Mouse (Mus musculus) heart, embryonic 14.5 days (tissue): ENCODE data around the gene Col7a1. TPM values are rescaled to one million over a fixed set of nuclear protein-coding genes. Genes with fewer than 3 reads are reported as not detected.

Experiments
- ATAC-seq: fragments of 200-750 bp; cut with Nextera tagmentation; 2 replicates; pipeline ENCODE4 v1.8.0; 2017; ENCODE audit warnings: low read depth, moderate TSS enrichment; ENCODE audit not compliant: insufficient number of reproducible peaks, insufficient read depth, low FRiP score
- H3K27ac ChIP-seq, 2 experiments: fragments of 200-500 bp in 1 of 2; fragments of 300-500 bp in 1 of 2; sonication (generic) in 1 of 2; replicated peaks in 1 of 2; 2 replicates each; pipeline ENCODE4 v1.5.1; 2012 to 2014; ENCODE audit warnings: low read depth in 2 of 2, low read length in 2 of 2, control low read depth in 1 of 2, mild to moderate bottlenecking in 1 of 2, mixed read lengths in 1 of 2; ENCODE audit not compliant: control insufficient read depth in 1 of 2, insufficient read depth in 1 of 2
- H3K27me3 ChIP-seq: fragments of 300-500 bp; sonication (generic); 2 replicates; pipeline ENCODE4 v1.6.1; 2014; ENCODE audit warnings: mild to moderate bottlenecking, low read length, control low read depth; ENCODE audit not compliant: control insufficient read depth, insufficient read depth
- H3K36me3 ChIP-seq: fragments of 300-500 bp; sonication (generic); 2 replicates; pipeline ENCODE4 v1.6.1; 2014; ENCODE audit warnings: mild to moderate bottlenecking, control low read depth, low read length, mixed read lengths; ENCODE audit not compliant: control insufficient read depth, insufficient read depth
- H3K4me1 ChIP-seq, 2 experiments: fragments of 200-500 bp in 1 of 2; fragments of 300-500 bp in 1 of 2; sonication (generic) in 1 of 2; 2 replicates each; pipeline ENCODE4 v1.6.1; 2012 to 2014; ENCODE audit warnings: low read length in 2 of 2, control low read depth in 1 of 2, mixed read lengths in 1 of 2; ENCODE audit not compliant: control insufficient read depth in 2 of 2, insufficient read depth in 2 of 2
- H3K4me2 ChIP-seq: fragments of 300-500 bp; sonication (generic); 2 replicates; pipeline ENCODE4 v1.6.1; 2014; ENCODE audit warnings: mild to moderate bottlenecking, low read length
- H3K4me3 ChIP-seq, 2 experiments: fragments of 200-500 bp in 1 of 2; fragments of 300-500 bp in 1 of 2; sonication (generic) in 1 of 2; 2 replicates each; pipeline ENCODE4 v1.5.1; 2012 to 2014; ENCODE audit warnings: low read length in 2 of 2, mild to moderate bottlenecking in 2 of 2, control low read depth in 1 of 2, low read depth in 1 of 2, moderate library complexity in 1 of 2; ENCODE audit not compliant: control insufficient read depth in 1 of 2, insufficient read depth in 1 of 2
- H3K9ac ChIP-seq: fragments of 300-500 bp; sonication (generic); 2 replicates; pipeline ENCODE4 v1.6.1; 2014; ENCODE audit warnings: mild to moderate bottlenecking, low read length
- H3K9me3 ChIP-seq: fragments of 300-500 bp; sonication (generic); 2 replicates; pipeline ENCODE4 v1.6.1; 2016; ENCODE audit warnings: low read length, control low read depth; ENCODE audit not compliant: control insufficient read depth
- WGBS: fragments of 180-500 bp; shearing (Covaris S2); extraction: QIAGEN DNeasy Blood & Tissue Kit; methylation state at CpG from one replicate; pipeline ENCODE4 v1.1.7; 2014; 5-methylcytosine and 5-hydroxymethylcytosine counted together
- polyA plus RNA-seq: library from polyadenylated mRNA; unstranded; fragments of >200 nt; fragmentation: Nextera tagmentation; extraction: Ambion mirVana; gene quantifications from 2 replicates; pipeline ENCODE4 v1.2.1, GENCODE M21; 2014

Gene Col7a1
- polyA plus RNA-seq, 1 experiment from 2014 or later = 0.72 TPM

- Histone ChIP-seq H3K4me2 (no peak overlapping the region), H3K4me1 (no peaks in the 10 kb centered on the region), H3K4me3 (no peak overlapping the region), H3K27me3 (no peaks in the 10 kb centered on the region), H3K27ac (no peak overlapping the region), H3K9ac (no peak overlapping the region), H3K9me3 (no peaks in the 10 kb centered on the region), H3K36me3 (no peaks in the 10 kb centered on the region)
- no peak for ATAC-seq
- WGBS = 73% methylated on average over 3 of the region's 3 CpGs
These were observed 10.2 kb downstream of the Col7a1 start for GRCm38 (mm10) chr9:108963577-108963976.

- no peak overlapping the region for H3K4me2 ChIP-seq
- H3K9ac ChIP-seq = no peak overlapping the region
- WGBS = 63% methylated on average over 6 of the region's 6 CpGs
- no peaks in the 10 kb centered on the region for H3K9me3 ChIP-seq
- ATAC-seq = no peak
- H3K4me1 ChIP-seq = no peaks in the 10 kb centered on the region
- no peak overlapping the region for H3K4me3 ChIP-seq
- no peaks in the 10 kb centered on the region for H3K36me3 ChIP-seq
- H3K27ac ChIP-seq = no peak overlapping the region
- no peaks in the 10 kb centered on the region for H3K27me3 ChIP-seq
These were observed 11.0 kb downstream of the Col7a1 start for GRCm38 (mm10) chr9:108964338-108964737.

GRCm38 (mm10) chr9:108970623-108971022, 17.2 kb downstream of the Col7a1 start:
- Histone ChIP-seq H3K9ac (no peak overlapping the region), H3K36me3 (no peaks in the 10 kb centered on the region), H3K4me1 (no peaks in the 10 kb centered on the region; a peak in 2 of 4 replicates), H3K27me3 (no peaks in the 10 kb centered on the region), H3K4me2 (no peak overlapping the region), H3K4me3 (no peak overlapping the region), H3K27ac (no peak overlapping the region), H3K9me3 (no peaks in the 10 kb centered on the region)
- 55% methylated on average over 8 of the region's 8 CpGs for WGBS
- no peak for ATAC-seq

GRCm38 (mm10) chr9:108976483-108976882, 23.1 kb downstream of the Col7a1 start:
- Histone ChIP-seq H3K4me1 (no peaks in the 10 kb centered on the region), H3K27me3 (no peaks in the 10 kb centered on the region), H3K27ac (no peak overlapping the region), H3K9ac (no peak overlapping the region), H3K36me3 (no peaks in the 10 kb centered on the region), H3K9me3 (no peaks in the 10 kb centered on the region), H3K4me2 (no peak overlapping the region), H3K4me3 (no peak overlapping the region)
- no peak for ATAC-seq
- WGBS = 79% methylated on average over 9 of the region's 9 CpGs

- Histone ChIP-seq H3K27ac (no peak overlapping the region), H3K4me1 (no peaks in the 10 kb centered on the region), H3K9me3 (no peaks in the 10 kb centered on the region), H3K4me3 (no peak overlapping the region), H3K4me2 (no peak overlapping the region), H3K27me3 (no peaks in the 10 kb centered on the region), H3K36me3 (no peaks in the 10 kb centered on the region), H3K9ac (no peak overlapping the region)
- 68% methylated on average over 7 of the region's 7 CpGs for WGBS
- ATAC-seq = 0 out of 2 replicates have a peak, but pooled peaks have one; percentile 38
These were observed 24.6 kb downstream of the Col7a1 start for GRCm38 (mm10) chr9:108977966-108978365.

- WGBS = 77% methylated on average over 8 of the region's 8 CpGs
- Histone ChIP-seq H3K27me3 (no peaks in the 10 kb centered on the region), H3K9me3 (no peaks in the 10 kb centered on the region), H3K27ac (no peak overlapping the region), H3K36me3 (no peaks in the 10 kb centered on the region), H3K9ac (no peak overlapping the region), H3K4me2 (no peak overlapping the region), H3K4me1 (no peaks in the 10 kb centered on the region), H3K4me3 (no peak overlapping the region)
- ATAC-seq = no peak
These were observed 29.1 kb downstream of the Col7a1 start for GRCm38 (mm10) chr9:108982498-108982897.

- no peaks in the 10 kb centered on the region for H3K27me3 ChIP-seq
- no peak overlapping the region for H3K4me2 ChIP-seq
- no peaks in the 10 kb centered on the region for H3K9me3 ChIP-seq
- no peak overlapping the region for H3K27ac ChIP-seq
- H3K4me1 ChIP-seq = peaks cover 5 to 6% of the 10 kb centered on the region in 2 experiments
- H3K9ac ChIP-seq = no peak overlapping the region
- WGBS = 62% methylated on average over 9 of the region's 9 CpGs
- H3K4me3 ChIP-seq = no peak overlapping the region
- no peak for ATAC-seq
- H3K36me3 ChIP-seq = no peaks in the 10 kb centered on the region
These were observed 29.8 kb downstream of the Col7a1 start for GRCm38 (mm10) chr9:108983209-108983608.

- Histone ChIP-seq H3K27me3 (no peaks in the 10 kb centered on the region), H3K9ac (no peak within 1 kb of the TSS), H3K4me2 (no peak within 1 kb of the TSS), H3K9me3 (no peaks in the 10 kb centered on the region), H3K27ac (no peak within 1 kb of the TSS), H3K36me3 (no peaks in the 10 kb centered on the region), H3K4me3 (no peak within 1 kb of the TSS), H3K4me1 (peaks cover 26 to 30% of the 10 kb centered on the region in 2 experiments)
- ATAC-seq = no peak
- WGBS = 72% methylated on average over 3 of the region's 4 CpGs
These were observed 32.3 kb downstream of the Col7a1 start, which contains the start of gene Ucn2 for GRCm38 (mm10) chr9:108985710-108986109. Gene Ucn2 (plus strand): TSS chr9:108986010.
